ENCODE assay signal across 10 mouse cellular contexts in the genomic region with DNA sequence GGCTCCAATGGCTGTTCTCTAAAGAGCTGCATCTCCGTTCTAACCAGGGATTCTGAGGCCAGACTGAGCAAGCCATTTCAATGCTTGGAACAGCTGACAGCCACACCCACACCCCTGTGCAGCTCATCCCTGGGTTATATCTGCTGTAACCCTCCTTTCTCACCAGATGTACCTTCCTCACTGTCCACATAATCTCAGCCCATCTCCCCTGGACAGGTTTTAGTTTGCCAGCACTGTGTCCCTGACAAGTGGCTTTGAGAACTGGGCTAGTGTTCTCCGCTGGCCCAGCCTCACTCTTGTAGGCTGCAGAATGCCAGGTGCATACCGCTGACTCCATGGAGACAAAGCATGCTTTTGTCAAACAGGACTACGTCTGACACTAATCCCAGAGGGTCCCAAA. TPM values are rescaled to one million over a fixed set of nuclear protein-coding genes. Genes with fewer than 3 reads are reported as not detected.
DNase-seq lines count a peak whose midpoint lies in the region; ATAC-seq lines count a peak whose summit lies in the region.
"Had no signal": no experiment of that assay in that cellular context is flagged by ENCODE, and none has a peak within 500 bp of the region (broad histone marks: within the 10 kb centered on the region; RNA-seq: fewer than 3 reads in every experiment).

No protein-coding gene starts in this region.

- H3K4me1 ChIP-seq in heart, embryonic 16.5 days (ENCODE audit: control insufficient read depth, insufficient read depth, low read length): peaks cover 21% of the 10 kb centered on the region
- H3K4me1 ChIP-seq in hindbrain, embryonic 15.5 days (replicated peaks): peaks cover 24% of the 10 kb centered on the region
- peaks cover 22% of the 10 kb centered on the region for H3K4me1 ChIP-seq in midbrain, embryonic 14.5 days (ENCODE audit: control insufficient read depth, insufficient read depth, low read length)

- peak overlapping the region; percentile 99 for H3K27ac ChIP-seq in heart, embryonic 16.5 days (ENCODE audit: low read length)
- no peak overlapping the region for H3K27ac ChIP-seq in hindbrain, embryonic 15.5 days (replicated peaks)
- no peak overlapping the region for H3K27ac ChIP-seq in midbrain, embryonic 14.5 days (replicated peaks; ENCODE audit: low read depth, low read length)

- H3K4me3 ChIP-seq in heart, embryonic 16.5 days (ENCODE audit: low read length): peak overlapping the region; percentile 75
- no peak overlapping the region for H3K4me3 ChIP-seq in hindbrain, embryonic 15.5 days
- H3K4me3 ChIP-seq in midbrain, embryonic 14.5 days (replicated peaks; ENCODE audit: low read depth, low read length): 0 out of 2 replicates have a peak overlapping the region, but pooled peaks have one; percentile 71

- peak overlapping the region; percentile 93 for H3K9ac ChIP-seq in heart, embryonic 16.5 days (ENCODE audit: low read length)
- H3K9ac ChIP-seq in hindbrain, embryonic 15.5 days: 0 out of 2 replicates have a peak overlapping the region, but pooled peaks have one; percentile 1
- peak overlapping the region; percentile 2 for H3K9ac ChIP-seq in midbrain, embryonic 14.5 days (replicated peaks; ENCODE audit: low read length)

- H3K4me2 ChIP-seq in heart, embryonic 16.5 days (ENCODE audit: low read depth, low read length): peak overlapping the region; percentile 86
- peak overlapping the region; percentile 86 for H3K4me2 ChIP-seq in hindbrain, embryonic 15.5 days
- peak overlapping the region; percentile 88 for H3K4me2 ChIP-seq in midbrain, embryonic 14.5 days (ENCODE audit: low read length)

- no peak for DNase-seq in heart, adult 18-20 months
- DNase-seq in embryo, embryonic 10.5 days (ENCODE audit: low spot score): peak; percentile 40
- peak; percentile 29 for DNase-seq in midbrain, embryonic 14.5 days
- DNase-seq in right cerebral cortex, postnatal 25 days: no peak
- no peak for DNase-seq in gastrocnemius, postnatal 4 days (ENCODE audit: low spot score in 2 of 2)
- no peak for DNase-seq in natural killer cell, adult 2 months (ENCODE audit: low spot score in 2 of 2)
- DNase-seq: cerebellum, postnatal 25 days; layer of hippocampus, adult 9-11 months had no signal

- no peaks in the 10 kb centered on the region for H3K9me3 ChIP-seq in heart, embryonic 16.5 days (replicated peaks; ENCODE audit: control insufficient read depth, low read length)
- no peaks in the 10 kb centered on the region for H3K9me3 ChIP-seq in hindbrain, embryonic 15.5 days
- no peaks in the 10 kb centered on the region for H3K9me3 ChIP-seq in midbrain, embryonic 14.5 days (ENCODE audit: control insufficient read depth, low read length)

- H3K36me3 ChIP-seq in heart, embryonic 16.5 days (ENCODE audit: control insufficient read depth, insufficient read depth): 0 out of 2 replicates have a peak, but pooled peaks cover 4% of the 10 kb centered on the region
- H3K36me3 ChIP-seq in hindbrain, embryonic 15.5 days: no peaks in the 10 kb centered on the region
- H3K36me3 ChIP-seq in midbrain, embryonic 14.5 days (ENCODE audit: control insufficient read depth, insufficient read depth, low read length): no peaks in the 10 kb centered on the region

- WGBS in heart, embryonic 16.5 days: 38% methylated on average over 4 of the region's 4 CpGs
- 16% methylated on average over 4 of the region's 4 CpGs for WGBS in hindbrain, embryonic 15.5 days
- WGBS in midbrain, embryonic 14.5 days: 9% methylated on average over 4 of the region's 4 CpGs

- H3K27me3 ChIP-seq in heart, embryonic 16.5 days (ENCODE audit: control insufficient read depth, insufficient read depth, low read length): no peaks in the 10 kb centered on the region
- H3K27me3 ChIP-seq in hindbrain, embryonic 15.5 days: no peaks in the 10 kb centered on the region
- no peaks in the 10 kb centered on the region for H3K27me3 ChIP-seq in midbrain, embryonic 14.5 days (ENCODE audit: control insufficient read depth, insufficient read depth, low read length)

- no peak for ATAC-seq in heart, embryonic 16.5 days (replicated peaks; ENCODE audit: extremely low read depth, insufficient read depth, low FRiP score)
- ATAC-seq in hindbrain, embryonic 15.5 days (ENCODE audit: low FRiP score, low read depth): no peak
- ATAC-seq in midbrain, embryonic 14.5 days (ENCODE audit: low FRiP score, low TSS enrichment): no peak

RNA-seq across cellular contexts. Expression of gene Cfap43, which starts 1.7 kb away (rescaled TPM):
- 0.38 and 0.42 TPM in 2 replicates for polyA plus RNA-seq in heart, embryonic 16.5 days (2015; fragmentation: Nextera tagmentation; extraction: Ambion mirVana)
- total RNA-seq in heart, adult 18-20 months (2021): 1 to 10 TPM in 1 of 2 experiments, not detected in 1; 1.1 TPM
- polyA plus RNA-seq in hindbrain, embryonic 15.5 days (2015; fragmentation: Nextera tagmentation; extraction: Ambion mirVana): 1.5 and 2.3 TPM in 2 replicates
- polyA plus RNA-seq in midbrain, embryonic 14.5 days (2014; fragmentation: Nextera tagmentation; extraction: Ambion mirVana): 0.47 and 0.77 TPM in 2 replicates
- total RNA-seq in gastrocnemius, postnatal 4 days (2021): under 1 TPM in 1 of 2 experiments, not detected in 1; 0.32 TPM

RNA-seq across cellular contexts. Expression of gene Itprip, which starts 1.7 kb away (rescaled TPM):
- 18.4 and 23.3 TPM in 2 replicates for polyA plus RNA-seq in heart, embryonic 16.5 days (2015; fragmentation: Nextera tagmentation; extraction: Ambion mirVana)
- 1 to 10 TPM; 8.9 to 9.2 TPM for total RNA-seq in heart, adult 18-20 months (2021)
- polyA plus RNA-seq in hindbrain, embryonic 15.5 days (2015; fragmentation: Nextera tagmentation; extraction: Ambion mirVana): 5.9 and 6.3 TPM in 2 replicates
- 3.4 and 5.2 TPM in 2 replicates for polyA plus RNA-seq in midbrain, embryonic 14.5 days (2014; fragmentation: Nextera tagmentation; extraction: Ambion mirVana)
- total RNA-seq in gastrocnemius, postnatal 4 days (2021): 1 to 10 TPM; 2.9 to 4.3 TPM

RNA-seq across cellular contexts. Expression of gene Cfap58, which starts 20.1 kb away (rescaled TPM):
- 0.09 and 0.25 TPM in 2 replicates for polyA plus RNA-seq in heart, embryonic 16.5 days (2015; fragmentation: Nextera tagmentation; extraction: Ambion mirVana)
- total RNA-seq in heart, adult 18-20 months (2021): 1 to 10 TPM; 2.0 to 2.6 TPM
- 0.63 and 0.95 TPM in 2 replicates for polyA plus RNA-seq in hindbrain, embryonic 15.5 days (2015; fragmentation: Nextera tagmentation; extraction: Ambion mirVana)
- 0.47 and 0.89 TPM in 2 replicates for polyA plus RNA-seq in midbrain, embryonic 14.5 days (2014; fragmentation: Nextera tagmentation; extraction: Ambion mirVana)
- not detected for total RNA-seq in gastrocnemius, postnatal 4 days (2021)

RNA-seq across cellular contexts. Expression of gene Gsto2, which starts 52.1 kb away (rescaled TPM):
- 0.77 and 1.1 TPM in 2 replicates for polyA plus RNA-seq in heart, embryonic 16.5 days (2015; fragmentation: Nextera tagmentation; extraction: Ambion mirVana)
- total RNA-seq in heart, adult 18-20 months (2021): 1 to 10 TPM; 2.0 to 2.6 TPM
- 1.2 TPM in 2 replicates for polyA plus RNA-seq in hindbrain, embryonic 15.5 days (2015; fragmentation: Nextera tagmentation; extraction: Ambion mirVana)
- 1.0 and 1.2 TPM in 2 replicates for polyA plus RNA-seq in midbrain, embryonic 14.5 days (2014; fragmentation: Nextera tagmentation; extraction: Ambion mirVana)
- 1 to 10 TPM; 1.3 to 1.9 TPM for total RNA-seq in gastrocnemius, postnatal 4 days (2021)

Comparison
In these comparisons a context has a peak if more than half of its experiments do, and no peak if none do; other contexts are left out.
1. H3K9ac ChIP-seq: peak in every context shown above with its lines; median percentile 93 in heart, embryonic 16.5 days; 2 in midbrain, embryonic 14.5 days; 1 in hindbrain, embryonic 15.5 days.
2. DNase-seq: peak in embryo, embryonic 10.5 days (single experiment) and midbrain, embryonic 14.5 days (single experiment); none in heart, adult 18-20 months (0 of 2), right cerebral cortex, postnatal 25 days (single experiment), gastrocnemius, postnatal 4 days (0 of 2) and natural killer cell, adult 2 months (0 of 2).
3. Peak in every context shown above with its lines, with median percentiles within 50 percentile points of each other: H3K4me2 ChIP-seq.